Comparison of ENCODE assay signal across 10 mouse cellular contexts in the genomic region with DNA sequence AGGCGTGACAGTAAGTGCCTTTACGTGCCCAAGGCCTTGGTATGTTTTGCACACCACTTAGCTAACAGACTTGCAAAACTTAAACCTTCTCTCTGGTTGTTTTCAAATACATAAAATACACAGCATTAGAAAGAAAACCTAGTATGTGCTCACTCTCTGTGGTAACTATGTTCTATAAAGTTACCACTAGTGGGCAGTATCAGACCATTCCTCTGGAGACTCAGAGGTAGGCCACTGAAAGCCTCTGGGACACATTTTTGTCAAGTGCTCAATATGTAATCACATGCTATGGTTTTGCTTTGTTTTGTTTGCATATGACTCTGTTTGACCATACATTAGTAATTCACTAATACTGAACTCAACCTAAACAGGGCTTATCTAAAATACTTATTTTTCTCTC. TPM values are rescaled to one million over a fixed set of nuclear protein-coding genes. Genes with fewer than 3 reads are reported as not detected.
A peak's percentile ranks its signal among the peaks of the same experiment; 100 is the strongest.
DNase-seq lines count a peak whose midpoint lies in the region; ATAC-seq and TF ChIP-seq lines count a peak whose summit lies in the region.
"Had no signal": no experiment of that assay in that cellular context is flagged by ENCODE, and none has a peak within 500 bp of the region (broad histone marks: within the 10 kb centered on the region; RNA-seq: fewer than 3 reads in every experiment).

No protein-coding gene starts in this region.

- H3K27ac ChIP-seq in lung, postnatal 0 days (ENCODE audit: low read length): no peak overlapping the region
- no peak overlapping the region for H3K27ac ChIP-seq in cortical plate, adult 2 months (ENCODE audit: insufficient read depth, low read length)

- H3K27me3 ChIP-seq in lung, postnatal 0 days (replicated peaks; ENCODE audit: insufficient read depth, low read length): no peaks in the 10 kb centered on the region

- TF ChIP-seq CTCF in lung, postnatal 0 days (IDR thresholded peaks at IDR 0.05): peak; percentile 73
- 0 out of 2 replicates have a peak, but pooled peaks have one; percentile 6 for TF ChIP-seq CTCF in cortical plate, adult 2 months (IDR thresholded peaks at IDR 0.05; ENCODE audit: extremely low read depth, insufficient read depth, low read length)

- ATAC-seq in CD4-positive, CD25-positive, alpha-beta regulatory T cell, adult 4 months: no peak
- no peak for ATAC-seq in lung, postnatal 0 days
- ATAC-seq: forebrain, embryonic 16.5 days; hindbrain, embryonic 16.5 days had no signal

- H3K9ac ChIP-seq in lung, postnatal 0 days (replicated peaks; ENCODE audit: low read depth): no peak overlapping the region

- H3K36me3 ChIP-seq in lung, postnatal 0 days (ENCODE audit: insufficient read depth, low read length): peaks cover 9% of the 10 kb centered on the region; the same call in 1 of the 2 replicates

- H3K4me3 ChIP-seq in lung, postnatal 0 days (ENCODE audit: low read depth, low read length): no peak overlapping the region
- no peak overlapping the region for H3K4me3 ChIP-seq in cortical plate, adult 2 months (ENCODE audit: insufficient read depth, low read length)

- no peak for TF ChIP-seq POLR2A in cortical plate, adult 2 months (IDR thresholded peaks at IDR 0.05; ENCODE audit: extremely low read depth, insufficient read depth, low read length)

- peak; percentile 69 for DNase-seq in CD4-positive, CD25-positive, alpha-beta regulatory T cell, adult 2 months (ENCODE audit: low read depth, low spot score)
- peak; percentile 68 for DNase-seq in lung, postnatal 0 days (ENCODE audit: low spot score)
- DNase-seq in lung, postnatal 14 days: no peak
- DNase-seq in natural killer cell, adult 2 months (ENCODE audit: low spot score in 2 of 2): peak; percentile 5 to 12
- no peak for DNase-seq in left cerebral cortex, postnatal 14 days (ENCODE audit: low spot score in 2 of 2)
- no peak for DNase-seq in left cerebral cortex, postnatal 10 days (ENCODE audit: extremely low spot score in 1 of 2, low spot score in 2 of 2)

- no peaks in the 10 kb centered on the region for H3K9me3 ChIP-seq in lung, postnatal 0 days (ENCODE audit: low read length)

- H3K4me1 ChIP-seq in lung, postnatal 0 days (ENCODE audit: insufficient read depth, low read depth, low read length): no peaks in the 10 kb centered on the region
- no peaks in the 10 kb centered on the region for H3K4me1 ChIP-seq in cortical plate, adult 2 months (ENCODE audit: control insufficient read depth, insufficient read depth, low read length)

- intact Hi-C loops in left cerebral cortex, postnatal 14 days (cut with DNase I): loop anchor here (10.0 kb wide), 1 partner anchor 163 kb away; no protein-coding TSS in a partner anchor
- intact Hi-C loops in left cerebral cortex, postnatal 10 days (cut with DNase I): no loop called here

- 93% methylated on average over 2 of the region's 2 CpGs for WGBS in lung, postnatal 0 days

- no peak overlapping the region for H3K4me2 ChIP-seq in lung, postnatal 0 days (replicated peaks; ENCODE audit: low read depth, low read length)

- TF ChIP-seq EP300 in lung, postnatal 0 days (IDR thresholded peaks at IDR 0.05): no peak

RNA-seq across cellular contexts. Expression of a gene that starts 2.2 kb away (rescaled TPM):
- 100 to 1,000 TPM; 127 to 147 TPM for polyA plus RNA-seq in CD4-positive, CD25-positive, alpha-beta regulatory T cell, adult 4 months (2017; shearing (Covaris generic))
- polyA plus RNA-seq in lung, postnatal 0 days (2015; fragmentation: Nextera tagmentation; extraction: Ambion mirVana): 116 and 126 TPM in 2 replicates
- 61.2 and 62.6 TPM in 2 replicates for polyA plus RNA-seq in cortical plate, adult 2 months (2012; rRNA removed)
- 10 to 100 TPM; 52.9 to 54.3 TPM for total RNA-seq in left cerebral cortex, postnatal 14 days (2021)
- 10 to 100 TPM; 52.5 to 54.1 TPM for total RNA-seq in left cerebral cortex, postnatal 10 days (2021)

RNA-seq across cellular contexts. Expression of a gene that starts 32.4 kb away (rescaled TPM):
- not detected for polyA plus RNA-seq in CD4-positive, CD25-positive, alpha-beta regulatory T cell, adult 4 months (2017; shearing (Covaris generic))
- 2.0 and 2.6 TPM in 2 replicates for polyA plus RNA-seq in lung, postnatal 0 days (2015; fragmentation: Nextera tagmentation; extraction: Ambion mirVana)
- polyA plus RNA-seq in cortical plate, adult 2 months (2012; rRNA removed): 0.72 and 3.4 TPM in 2 replicates
- 1 to 10 TPM; 2.5 to 3.2 TPM for total RNA-seq in left cerebral cortex, postnatal 14 days (2021)
- 1 to 10 TPM; 2.6 to 9.5 TPM for total RNA-seq in left cerebral cortex, postnatal 10 days (2021)

RNA-seq across cellular contexts. Expression of a gene that starts 33.4 kb away (rescaled TPM):
- 1 to 10 TPM; 2.9 to 4.0 TPM for polyA plus RNA-seq in CD4-positive, CD25-positive, alpha-beta regulatory T cell, adult 4 months (2017; shearing (Covaris generic))
- 15.2 and 17.7 TPM in 2 replicates for polyA plus RNA-seq in lung, postnatal 0 days (2015; fragmentation: Nextera tagmentation; extraction: Ambion mirVana)
- 41.3 and 44.3 TPM in 2 replicates for polyA plus RNA-seq in cortical plate, adult 2 months (2012; rRNA removed)
- total RNA-seq in left cerebral cortex, postnatal 14 days (2021): 10 to 100 TPM; 23.9 to 24.4 TPM
- total RNA-seq in left cerebral cortex, postnatal 10 days (2021): 10 to 100 TPM; 13.6 to 14.4 TPM

Comparison
In these comparisons a context has a peak if more than half of its experiments do, and no peak if none do; other contexts are left out.
1. DNase-seq: peak in CD4-positive, CD25-positive, alpha-beta regulatory T cell, adult 2 months (single experiment), lung, postnatal 0 days (single experiment) and natural killer cell, adult 2 months (2 of 2); none in lung, postnatal 14 days (single experiment), left cerebral cortex, postnatal 14 days (0 of 2) and left cerebral cortex, postnatal 10 days (0 of 2).